Mouse (Mus musculus) kidney, embryonic 15.5 days (tissue): ENCODE measurements at regions not wholly inside any gene's neighbourhood (a gene's known extent, or its start where the extent isn't known, plus 50 kb on each side); places are given as distances from the start of the nearest gene placed in this dataset.
"Not testable (repeated sequence)": the region's sequence is repeated elsewhere in the genome, so short reads cannot be mapped to it uniquely, and the experiment has no call there.

Experiments used
- ATAC-seq: fragments of 200-750 bp; cut with Nextera tagmentation; replicated peaks from 2 replicates; pipeline ENCODE4 v1.8.0; 2017; ENCODE audit warnings: moderate TSS enrichment; ENCODE audit not compliant: low FRiP score
- H3K27ac ChIP-seq: fragments of 300-500 bp; sonication (generic); 2 replicates; pipeline ENCODE4 v1.5.1; 2015; ENCODE audit warnings: mild to moderate bottlenecking, inconsistent platforms
- H3K27me3 ChIP-seq: fragments of 300-500 bp; sonication (generic); 2 replicates; pipeline ENCODE4 v1.6.1; 2015; ENCODE audit warnings: inconsistent platforms
- H3K36me3 ChIP-seq: fragments of 300-500 bp; sonication (generic); 2 replicates; pipeline ENCODE4 v1.6.1; 2015; ENCODE audit warnings: inconsistent platforms
- H3K4me1 ChIP-seq: fragments of 300-500 bp; sonication (generic); 2 replicates; pipeline ENCODE4 v1.6.1; 2015; ENCODE audit warnings: inconsistent platforms
- H3K4me2 ChIP-seq: fragments of 300-500 bp; sonication (generic); 2 replicates; pipeline ENCODE4 v1.6.1; 2015; ENCODE audit warnings: moderate library complexity, mild to moderate bottlenecking, inconsistent platforms
- H3K4me3 ChIP-seq: fragments of 300-500 bp; sonication (generic); replicated peaks from 2 replicates; pipeline ENCODE4 v1.5.1; 2015; ENCODE audit warnings: mild to moderate bottlenecking, inconsistent platforms
- H3K9ac ChIP-seq: fragments of 300-500 bp; sonication (generic); 2 replicates; pipeline ENCODE4 v1.6.1; 2015; ENCODE audit warnings: mild to moderate bottlenecking, inconsistent platforms
- H3K9me3 ChIP-seq: fragments of 300-500 bp; sonication (generic); replicated peaks from 2 replicates; pipeline ENCODE4 v1.6.1; 2016; ENCODE audit warnings: inconsistent platforms
- WGBS: fragments of 180-500 bp; shearing (Covaris S2); methylation state at CpG from one replicate; pipeline ENCODE4 v1.1.7; 2015; ENCODE audit warnings: mixed read lengths; 5-methylcytosine and 5-hydroxymethylcytosine counted together

GRCm38 (mm10) chr3:134330943-134331342 is 94.7 kb downstream of the Cxxc4 start:
- peak overlapping the region; percentile 45 for H3K4me2 ChIP-seq
- 0 out of 2 replicates have a peak, but pooled peaks cover 4% of the 10 kb centered on the region for H3K9me3 ChIP-seq
- no peaks in the 10 kb centered on the region for H3K36me3 ChIP-seq
- ATAC-seq, result no peak
- H3K27me3 ChIP-seq, result no peaks in the 10 kb centered on the region
- 0 out of 2 replicates have a peak overlapping the region, but pooled peaks have one; percentile 10 for H3K4me3 ChIP-seq
- H3K9ac ChIP-seq, result no peak overlapping the region
- peaks cover 9% of the 10 kb centered on the region for H3K4me1 ChIP-seq
- H3K27ac ChIP-seq, result no peak overlapping the region
- WGBS, result 36% methylated on average over 11 of the region's 11 CpGs

DNA sequence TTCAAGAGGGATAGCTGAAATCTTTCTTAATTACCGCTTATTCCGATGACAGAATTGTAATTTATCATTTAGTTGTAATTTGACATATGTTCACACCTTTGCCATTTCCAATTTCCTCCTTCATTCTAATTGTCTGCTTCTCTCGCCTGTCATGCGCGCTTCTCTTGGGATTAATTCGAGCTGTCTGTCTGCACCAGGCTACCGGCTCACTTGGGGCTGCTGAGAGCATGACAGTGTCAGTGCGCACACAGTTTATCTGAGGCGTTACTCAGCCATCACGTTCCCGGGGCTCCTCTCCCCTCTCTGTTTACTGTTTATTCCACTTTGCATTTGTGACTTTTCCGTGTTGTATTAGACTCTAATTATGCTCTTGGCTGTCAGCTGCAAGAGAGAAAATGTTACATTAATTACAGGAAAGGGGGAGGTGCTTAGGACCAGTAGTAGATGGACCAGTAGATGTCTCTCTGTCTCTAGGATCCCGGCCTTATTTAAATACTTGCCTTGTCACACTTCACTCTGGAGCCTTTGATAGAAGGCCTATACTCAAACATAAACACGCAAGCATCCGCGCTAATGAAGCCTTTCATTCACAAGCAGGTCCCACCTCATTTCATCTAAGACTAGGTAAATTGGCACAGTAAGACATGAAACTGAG is 95.3 kb downstream of the Cxxc4 start:
- no peaks in the 10 kb centered on the region for H3K36me3 ChIP-seq
- no peak overlapping the region for H3K4me3 ChIP-seq
- peak overlapping the region; percentile 45 for H3K4me2 ChIP-seq
- H3K9ac ChIP-seq, result no peak overlapping the region
- no peak for ATAC-seq
- 0 out of 2 replicates have a peak, but pooled peaks cover 4% of the 10 kb centered on the region for H3K9me3 ChIP-seq
- H3K4me1 ChIP-seq, result peaks cover 9% of the 10 kb centered on the region
- H3K27me3 ChIP-seq, result no peaks in the 10 kb centered on the region
- H3K27ac ChIP-seq, result no peak overlapping the region
- WGBS, result 54% methylated on average over 16 of the region's 16 CpGs

- not testable (repeated sequence) for H3K4me1 ChIP-seq, H3K27ac ChIP-seq, H3K36me3 ChIP-seq, H3K9ac ChIP-seq, H3K27me3 ChIP-seq, ATAC-seq, H3K4me3 ChIP-seq, H3K9me3 ChIP-seq, H3K4me2 ChIP-seq
- 79% methylated on average over 3 of the region's 3 CpGs for WGBS
These were observed 102.9 kb downstream of the Cxxc4 start for GRCm38 (mm10) chr3:134339093-134339695.

DNA sequence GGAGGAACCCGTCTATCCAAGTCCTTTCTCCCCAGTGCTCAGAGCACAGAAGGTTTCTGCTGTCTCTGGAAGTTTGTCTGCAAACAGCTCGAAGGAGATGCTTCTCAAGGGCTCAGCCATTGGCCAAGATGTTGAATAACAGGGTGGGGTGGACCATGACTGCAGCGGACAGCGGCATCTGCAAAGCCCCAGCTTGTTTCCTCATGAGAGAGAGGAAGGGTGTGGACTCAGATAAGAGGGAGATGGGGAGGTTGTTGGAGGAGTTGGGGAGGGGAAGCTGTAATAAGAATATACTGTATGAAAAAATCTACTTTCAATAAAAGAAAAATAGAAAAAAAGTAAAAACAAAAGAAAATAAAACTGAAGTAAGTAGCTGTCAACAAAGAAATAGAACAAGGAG is 129.7 kb downstream of the Cxxc4 start:
- Histone ChIP-seq H3K27me3 (no peaks in the 10 kb centered on the region), H3K4me1 (no peaks in the 10 kb centered on the region), H3K4me3 (no peak overlapping the region), H3K9ac (no peak overlapping the region), H3K4me2 (no peak overlapping the region), H3K9me3 (no peaks in the 10 kb centered on the region), H3K36me3 (no peaks in the 10 kb centered on the region), H3K27ac (no peak overlapping the region)
- no peak for ATAC-seq
- WGBS, result 80% methylated on average over 4 of the region's 4 CpGs

- no peak for ATAC-seq
- Histone ChIP-seq H3K4me2 (no peak overlapping the region), H3K27me3 (no peaks in the 10 kb centered on the region), H3K4me1 (no peaks in the 10 kb centered on the region), H3K9me3 (no peaks in the 10 kb centered on the region), H3K9ac (no peak overlapping the region), H3K4me3 (no peak overlapping the region), H3K36me3 (no peaks in the 10 kb centered on the region), H3K27ac (no peak overlapping the region)
- WGBS, result 45% methylated on average over 3 of the region's 3 CpGs
These were observed 130.5 kb downstream of the Cxxc4 start for GRCm38 (mm10) chr3:134366761-134367160.

DNA sequence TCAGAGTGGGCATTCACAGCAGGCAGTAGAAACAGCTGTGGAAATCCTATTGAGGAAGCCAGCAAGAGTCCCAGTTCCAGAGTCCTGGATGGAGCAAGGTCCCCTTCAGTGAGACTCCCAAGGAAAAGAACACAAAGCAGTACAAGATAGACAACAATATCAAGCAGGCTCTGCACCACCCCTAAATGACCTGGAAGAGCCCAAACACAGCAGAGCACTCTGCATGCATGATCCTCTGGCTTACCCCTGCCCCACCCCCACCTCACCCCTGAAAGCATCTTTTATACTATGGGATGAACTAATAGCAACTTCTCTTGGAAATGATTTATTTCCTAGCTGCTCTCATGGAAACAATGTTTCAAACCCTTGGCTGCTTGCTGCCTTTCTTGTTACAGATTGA is 132.3 kb downstream of the Cxxc4 start:
- H3K9ac ChIP-seq, result no peak overlapping the region
- H3K4me3 ChIP-seq, result no peak overlapping the region
- H3K36me3 ChIP-seq, result no peaks in the 10 kb centered on the region
- H3K27ac ChIP-seq, result no peak overlapping the region
- no peaks in the 10 kb centered on the region for H3K4me1 ChIP-seq
- H3K27me3 ChIP-seq, result no peaks in the 10 kb centered on the region
- H3K4me2 ChIP-seq, result no peak overlapping the region
- ATAC-seq, result no peak
- no peaks in the 10 kb centered on the region for H3K9me3 ChIP-seq

- Histone ChIP-seq H3K36me3 (no peaks in the 10 kb centered on the region), H3K9me3 (no peaks in the 10 kb centered on the region), H3K4me1 (no peaks in the 10 kb centered on the region), H3K4me2 (no peak overlapping the region), H3K9ac (no peak overlapping the region), H3K4me3 (no peak overlapping the region), H3K27me3 (no peaks in the 10 kb centered on the region), H3K27ac (no peak overlapping the region)
- ATAC-seq, result no peak
- 37% methylated on average over 4 of the region's 4 CpGs for WGBS
These were observed 132.8 kb downstream of the Cxxc4 start for GRCm38 (mm10) chr3:134369126-134369525.

DNA sequence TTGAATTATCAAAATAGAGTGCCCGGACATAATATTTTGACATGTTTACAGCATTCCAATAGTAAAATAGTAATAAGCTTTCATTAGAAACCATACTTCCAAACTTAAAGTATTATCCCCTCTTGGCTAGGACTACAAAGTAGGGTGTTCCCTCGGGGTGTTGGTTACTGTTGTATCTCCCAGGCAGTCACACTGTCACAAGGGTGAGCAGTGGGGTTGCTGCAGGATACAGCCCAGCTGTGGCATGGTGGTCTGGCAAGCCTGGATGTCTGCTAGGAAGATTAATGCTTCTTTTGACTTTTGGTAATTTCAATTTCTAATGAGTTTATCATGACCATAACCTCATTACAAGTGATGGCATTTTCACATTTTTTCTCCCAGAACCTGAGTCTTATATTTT is 143.3 kb downstream of the Cxxc4 start:
- H3K27me3 ChIP-seq, result no peaks in the 10 kb centered on the region
- H3K9ac ChIP-seq, result no peak overlapping the region
- H3K4me3 ChIP-seq, result no peak overlapping the region
- H3K9me3 ChIP-seq, result no peaks in the 10 kb centered on the region
- H3K27ac ChIP-seq, result no peak overlapping the region
- H3K36me3 ChIP-seq, result no peaks in the 10 kb centered on the region
- no peak overlapping the region for H3K4me2 ChIP-seq
- WGBS, result 72% methylated on average over 2 of the region's 2 CpGs
- ATAC-seq, result no peak
- no peaks in the 10 kb centered on the region for H3K4me1 ChIP-seq

DNA sequence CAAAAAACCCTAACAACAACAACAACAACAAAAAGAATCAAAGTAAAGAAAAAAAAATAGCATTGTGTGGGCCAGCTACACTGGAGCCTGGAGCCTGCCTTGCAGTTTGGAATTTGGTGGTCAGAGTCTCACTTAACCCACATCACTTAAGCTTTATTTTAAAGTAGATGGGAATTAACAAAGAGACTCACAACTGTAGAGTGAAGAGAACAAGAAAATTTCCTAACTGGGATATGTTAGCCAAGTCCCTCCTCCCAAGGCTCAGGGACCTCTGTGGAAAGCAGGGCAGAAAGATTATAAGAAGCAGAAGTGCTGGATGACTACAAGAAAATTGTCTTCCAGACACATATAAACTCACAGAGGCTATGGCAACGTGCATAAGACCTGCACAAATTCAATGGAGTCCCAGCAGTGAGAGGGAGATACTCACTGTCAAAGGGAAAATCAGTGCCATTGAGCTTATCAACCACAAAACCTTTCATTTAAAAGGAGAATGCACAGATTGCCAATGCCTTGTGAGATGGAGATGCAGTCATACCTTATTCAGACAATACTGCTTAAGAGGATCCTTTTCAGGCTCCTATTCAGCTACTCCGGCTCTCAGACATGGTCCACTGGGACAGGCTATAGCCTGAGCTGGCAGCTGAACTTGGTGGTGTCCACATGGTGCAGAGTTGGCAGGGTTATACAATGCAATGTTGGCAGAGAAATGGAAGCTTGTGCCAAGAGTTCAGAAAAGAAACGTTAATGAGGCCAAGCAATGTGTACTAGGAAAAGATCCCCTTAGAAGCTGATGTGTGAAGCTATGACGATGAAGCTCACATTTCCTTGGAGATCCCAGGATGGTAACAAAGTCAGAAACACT is 154.4 kb downstream of the Cxxc4 start:
- Histone ChIP-seq H3K9ac (no peak overlapping the region), H3K36me3 (no peaks in the 10 kb centered on the region), H3K27ac (no peak overlapping the region), H3K9me3 (no peaks in the 10 kb centered on the region), H3K27me3 (no peaks in the 10 kb centered on the region), H3K4me1 (no peaks in the 10 kb centered on the region), H3K4me3 (no peak overlapping the region), H3K4me2 (no peak overlapping the region)
- 83% methylated on average over 4 of the region's 4 CpGs for WGBS
- no peak for ATAC-seq

DNA sequence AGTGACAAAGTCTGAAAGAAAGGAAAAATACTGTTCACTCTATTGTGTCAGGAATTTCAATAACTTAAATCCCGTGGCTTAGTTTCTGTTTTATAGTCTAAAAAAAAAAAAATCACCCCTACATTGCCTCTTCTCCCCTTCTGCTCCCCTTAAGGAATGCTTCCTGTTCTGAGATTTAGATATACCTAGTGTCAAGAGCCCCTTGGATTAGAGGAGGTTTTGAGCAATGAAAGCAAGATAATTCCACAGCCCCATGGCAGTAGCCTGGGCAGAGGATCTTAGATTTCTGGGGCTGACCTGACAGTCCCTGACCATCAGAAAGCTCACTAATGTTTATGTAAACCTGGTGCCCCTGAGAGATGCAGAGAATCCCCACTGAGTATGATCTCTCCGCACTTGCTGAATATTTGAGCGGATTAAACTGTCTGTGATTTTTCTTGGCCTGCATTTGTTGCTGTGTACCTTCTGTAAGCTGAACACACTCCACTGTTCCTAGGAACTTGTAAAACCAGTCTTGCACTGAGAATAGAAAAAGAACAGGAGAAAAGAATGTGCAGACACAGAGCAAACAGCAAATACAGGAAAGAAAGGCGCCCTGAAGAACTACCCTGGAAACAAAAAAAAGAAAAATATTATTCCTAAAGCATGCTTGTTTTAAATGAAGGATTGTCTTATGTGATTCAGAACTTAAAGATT is 164.3 kb downstream of the Cxxc4 start:
- Histone ChIP-seq H3K27ac (no peak overlapping the region), H3K4me3 (no peak overlapping the region), H3K9me3 (no peaks in the 10 kb centered on the region), H3K27me3 (no peaks in the 10 kb centered on the region), H3K4me1 (no peaks in the 10 kb centered on the region), H3K36me3 (no peaks in the 10 kb centered on the region), H3K9ac (no peak overlapping the region), H3K4me2 (no peak overlapping the region)
- WGBS, result 66% methylated on average over 4 of the region's 4 CpGs
- ATAC-seq, result no peak

DNA sequence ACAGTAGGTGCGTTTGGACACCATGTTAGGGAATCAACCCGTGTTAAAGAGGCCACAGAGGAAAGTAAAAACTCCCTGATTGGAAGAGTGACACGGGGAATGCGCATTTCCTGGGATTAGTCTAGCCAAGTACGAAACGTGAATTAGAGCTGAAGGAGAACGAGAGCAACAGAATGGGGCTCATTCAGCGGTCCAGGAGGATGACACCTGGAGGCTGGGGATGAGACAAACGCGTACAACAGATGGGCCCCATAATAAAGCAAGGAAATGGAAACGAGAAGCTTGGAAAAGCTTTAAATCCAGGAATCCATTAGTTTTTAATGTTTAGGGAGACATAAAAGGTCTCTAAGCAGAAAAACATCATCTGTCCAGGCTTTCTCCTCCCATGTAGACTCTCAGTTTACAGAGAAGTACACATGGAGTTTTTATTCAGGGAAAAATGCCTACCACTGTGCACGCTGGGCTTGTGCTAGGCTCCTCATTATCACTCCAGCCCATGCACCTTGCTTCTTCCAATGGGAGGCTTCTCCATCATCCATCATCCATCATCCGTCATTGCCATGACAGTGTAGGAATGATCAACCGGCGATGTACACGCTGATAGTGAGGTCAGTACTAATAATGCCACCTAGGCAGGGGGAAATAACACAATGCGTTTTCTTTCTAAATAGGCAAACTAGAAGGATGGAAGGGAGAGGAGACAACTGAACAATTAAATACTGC is 179.5 kb downstream of the Cxxc4 start:
- no peak overlapping the region for H3K9ac ChIP-seq
- no peak overlapping the region for H3K4me3 ChIP-seq
- no peaks in the 10 kb centered on the region for H3K27me3 ChIP-seq
- no peak overlapping the region for H3K4me2 ChIP-seq
- no peak overlapping the region for H3K27ac ChIP-seq
- H3K9me3 ChIP-seq, result no peaks in the 10 kb centered on the region
- no peaks in the 10 kb centered on the region for H3K4me1 ChIP-seq
- 62% methylated on average over 17 of the region's 17 CpGs for WGBS
- no peak for ATAC-seq
- H3K36me3 ChIP-seq, result no peaks in the 10 kb centered on the region
